Mouse (Mus musculus): ENCODE measurements around the gene Abca8b. TPM values are rescaled to one million over a fixed set of nuclear protein-coding genes. Genes with fewer than 3 reads are reported as not detected.

Abca8b gene
- polyA plus RNA-seq, 2 experiments: 4.7 TPM

DNA sequence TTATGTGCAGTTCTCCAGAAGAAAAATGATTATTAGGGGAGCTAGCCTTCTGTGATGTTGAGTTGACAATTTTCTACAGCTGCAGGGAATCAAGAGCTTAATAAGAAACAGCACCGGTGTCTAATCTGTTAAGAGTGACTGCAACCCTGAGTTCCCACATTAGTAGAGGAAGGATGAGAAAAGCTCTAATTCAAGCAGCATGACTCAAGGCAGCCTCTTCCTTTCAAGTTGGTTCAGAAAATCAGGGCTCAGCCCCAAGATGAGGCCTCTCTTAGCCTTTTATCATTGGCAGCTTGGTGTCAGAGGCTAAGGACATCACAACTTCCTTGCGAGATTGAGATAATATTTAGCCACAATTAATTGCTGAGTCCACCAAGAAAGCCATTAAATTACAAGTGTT, 85.8 kb downstream of the Abca8b start:
- H3K4me3 ChIP-seq (ENCODE audit: insufficient read depth in 1 of 2, low read depth in 2 of 2, low read length in 2 of 2): no peak overlapping the region
- 73% methylated on average over 2 of the region's 2 CpGs for WGBS (ENCODE audit: insufficient replicate concordance)
- H3K9ac ChIP-seq (replicated peaks): no peak overlapping the region
- DNase-seq (ENCODE audit: low read depth in 3 of 3, low spot score in 3 of 3) (no peak), ATAC-seq (ENCODE audit: insufficient read depth) (no peak)
- no peak overlapping the region for H3K27ac ChIP-seq
- H3K4me1 ChIP-seq (replicated peaks; ENCODE audit: control insufficient read depth in 2 of 2, insufficient read depth in 2 of 2, low read length in 1 of 2): no peaks in the 10 kb centered on the region
- no peak overlapping the region for H3K4me2 ChIP-seq (ENCODE audit: low read depth)
- H3K9me3 ChIP-seq (ENCODE audit: control insufficient read depth, low read length): no peaks in the 10 kb centered on the region
- H3K27me3 ChIP-seq (ENCODE audit: control insufficient read depth, insufficient read depth, low read length): no peaks in the 10 kb centered on the region
- no peaks in the 10 kb centered on the region for H3K36me3 ChIP-seq (replicated peaks; ENCODE audit: control insufficient read depth, insufficient read depth, low read depth)
- TF ChIP-seq CTCF (IDR thresholded peaks at IDR 0.05; ENCODE audit: low read depth) (no peak), EP300 (IDR thresholded peaks at IDR 0.05; ENCODE audit: low read depth) (no peak)

DNA sequence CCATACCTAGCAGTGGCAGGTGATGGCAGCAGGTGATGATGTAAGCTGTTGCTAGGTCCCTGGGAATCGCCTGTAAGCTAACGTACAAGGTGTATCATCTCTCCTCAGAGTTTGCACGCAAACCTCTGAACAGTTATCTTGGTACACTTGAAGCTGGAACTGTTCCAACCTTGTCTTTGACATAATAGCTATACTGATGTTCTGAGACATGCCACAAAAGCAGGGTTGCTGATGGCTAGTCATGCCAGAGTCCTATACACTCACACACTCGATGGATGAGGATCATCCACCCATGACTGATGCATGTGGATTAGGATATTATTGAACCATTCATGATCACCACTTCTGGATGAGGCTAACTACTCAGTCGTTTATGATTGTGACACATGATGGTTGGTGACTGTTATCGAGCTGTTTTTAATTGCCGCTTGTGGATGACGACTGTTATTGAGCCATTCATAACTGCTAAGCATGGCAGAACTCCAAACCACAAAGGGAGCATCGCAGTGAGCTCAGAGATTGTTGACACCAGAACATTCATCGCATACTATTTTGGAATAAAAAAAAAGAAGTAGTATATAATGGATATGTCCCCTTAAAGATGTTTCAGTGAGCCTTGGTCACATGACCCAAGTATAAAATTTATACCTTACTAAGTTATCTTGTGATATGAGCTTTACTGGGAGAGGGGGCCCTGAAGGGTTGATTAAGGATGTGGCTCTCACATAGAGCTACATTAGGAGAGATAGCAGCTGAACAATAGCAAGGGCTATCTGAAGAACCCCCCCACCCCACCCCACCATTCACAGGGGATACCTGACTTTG, 87.2 kb downstream of the Abca8b start:
- no peaks in the 10 kb centered on the region for H3K4me1 ChIP-seq (replicated peaks; ENCODE audit: control insufficient read depth in 2 of 2, insufficient read depth in 2 of 2, low read length in 1 of 2)
- no peak overlapping the region for H3K4me2 ChIP-seq (ENCODE audit: low read depth)
- H3K4me3 ChIP-seq (ENCODE audit: insufficient read depth in 1 of 2, low read depth in 2 of 2, low read length in 2 of 2): no peak overlapping the region
- no peak for TF ChIP-seq EP300 (IDR thresholded peaks at IDR 0.05; ENCODE audit: low read depth)
- no peak for TF ChIP-seq CTCF (IDR thresholded peaks at IDR 0.05; ENCODE audit: low read depth)
- H3K9ac ChIP-seq (replicated peaks): no peak overlapping the region
- no peak overlapping the region for H3K27ac ChIP-seq
- no peak for ATAC-seq (ENCODE audit: insufficient read depth)
- H3K36me3 ChIP-seq (replicated peaks; ENCODE audit: control insufficient read depth, insufficient read depth, low read depth): no peaks in the 10 kb centered on the region
- no peaks in the 10 kb centered on the region for H3K9me3 ChIP-seq (ENCODE audit: control insufficient read depth, low read length)
- no peaks in the 10 kb centered on the region for H3K27me3 ChIP-seq (ENCODE audit: control insufficient read depth, insufficient read depth, low read length)
- DNase-seq (ENCODE audit: low read depth in 3 of 3, low spot score in 3 of 3): no peak
- 61% methylated on average over 10 of the region's 10 CpGs for WGBS (ENCODE audit: insufficient replicate concordance)

DNA sequence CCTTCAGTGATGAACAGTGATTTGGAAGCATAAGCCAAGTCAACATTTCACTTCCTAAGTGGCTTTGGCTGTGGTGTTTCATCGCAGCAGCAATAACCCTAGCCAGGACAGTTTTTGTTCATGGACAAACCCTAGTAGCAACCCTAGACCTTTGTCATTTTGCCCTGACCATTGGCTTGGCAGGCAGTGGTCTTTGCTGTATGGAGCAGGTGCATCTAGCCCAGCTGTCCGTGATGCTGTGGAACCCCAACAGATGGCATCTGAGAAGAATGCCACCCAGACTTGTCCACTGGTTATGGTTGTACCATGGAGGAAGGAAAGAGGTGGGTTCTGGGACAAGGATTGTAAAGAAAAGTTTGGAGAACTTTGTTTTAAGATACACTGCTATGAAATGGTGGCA, 88.1 kb downstream of the Abca8b start:
- 41% methylated on average over 2 of the region's 2 CpGs for WGBS (ENCODE audit: insufficient replicate concordance)
- no peak overlapping the region for H3K9ac ChIP-seq (replicated peaks)
- TF ChIP-seq EP300 (IDR thresholded peaks at IDR 0.05; ENCODE audit: low read depth) (no peak), CTCF (IDR thresholded peaks at IDR 0.05; ENCODE audit: low read depth) (no peak)
- DNase-seq (ENCODE audit: low read depth in 3 of 3, low spot score in 3 of 3): no peak
- H3K4me3 ChIP-seq (ENCODE audit: insufficient read depth in 1 of 2, low read depth in 2 of 2, low read length in 2 of 2): no peak overlapping the region
- no peak overlapping the region for H3K4me2 ChIP-seq (ENCODE audit: low read depth)
- ATAC-seq (ENCODE audit: insufficient read depth): no peak
- no peaks in the 10 kb centered on the region for H3K36me3 ChIP-seq (replicated peaks; ENCODE audit: control insufficient read depth, insufficient read depth, low read depth)
- H3K4me1 ChIP-seq (replicated peaks; ENCODE audit: control insufficient read depth in 2 of 2, insufficient read depth in 2 of 2, low read length in 1 of 2): no peaks in the 10 kb centered on the region
- H3K27ac ChIP-seq: no peak overlapping the region
- H3K9me3 ChIP-seq (ENCODE audit: control insufficient read depth, low read length): no peaks in the 10 kb centered on the region
- no peaks in the 10 kb centered on the region for H3K27me3 ChIP-seq (ENCODE audit: control insufficient read depth, insufficient read depth, low read length)

DNA sequence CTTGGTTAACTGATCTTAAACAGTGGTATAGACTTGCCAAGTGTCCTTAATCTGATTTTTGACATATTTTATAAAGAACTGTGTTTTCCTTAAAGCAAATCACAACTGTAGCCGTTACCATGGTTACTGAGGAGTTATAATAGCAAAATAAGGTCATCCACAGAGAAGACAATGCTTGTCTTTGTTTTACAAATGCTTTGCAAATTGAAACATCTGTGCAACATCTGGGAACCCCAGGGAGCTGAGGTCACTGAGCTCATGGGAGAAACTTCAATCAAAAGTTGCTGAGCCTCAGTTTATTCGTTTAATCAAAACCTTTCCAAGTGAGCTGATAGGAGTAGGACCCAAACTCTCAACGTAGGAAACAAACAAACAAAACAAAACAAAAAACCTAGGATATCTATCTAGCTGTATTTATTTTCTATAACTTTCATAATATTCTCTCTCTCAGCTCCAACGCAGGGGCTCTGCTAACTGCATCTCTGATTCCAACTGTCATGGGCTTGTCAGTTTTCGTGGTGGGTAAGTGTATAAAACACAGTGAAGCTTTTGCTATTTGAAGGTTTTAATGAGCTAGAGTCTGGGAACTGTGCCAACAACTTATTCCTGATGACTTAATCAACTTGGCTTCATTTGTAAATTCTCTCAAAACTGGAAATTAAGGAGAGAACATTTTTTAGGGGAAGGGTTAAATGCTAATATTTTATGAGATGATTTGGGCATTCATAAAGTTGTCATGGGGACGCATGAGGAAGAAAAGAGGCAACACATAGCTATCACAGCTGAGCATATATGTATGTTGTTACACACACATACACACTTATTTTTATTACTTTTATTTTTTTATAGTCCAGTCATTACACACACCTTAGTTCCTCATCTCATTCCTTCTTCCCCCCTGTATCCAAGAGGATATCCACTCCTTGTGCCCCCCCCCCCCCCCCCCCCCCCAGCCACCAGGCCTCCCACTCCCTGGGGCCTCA, 92.7 kb downstream of the Abca8b start:
- ATAC-seq (ENCODE audit: insufficient read depth) (no peak), DNase-seq (ENCODE audit: low read depth in 3 of 3, low spot score in 3 of 3) (no peak)
- H3K9ac ChIP-seq (replicated peaks): no peak overlapping the region
- H3K4me1 ChIP-seq (replicated peaks; ENCODE audit: control insufficient read depth in 2 of 2, insufficient read depth in 2 of 2, low read length in 1 of 2): no peaks in the 10 kb centered on the region
- H3K4me2 ChIP-seq (ENCODE audit: low read depth): no peak overlapping the region
- 44% methylated on average over 6 of the region's 6 CpGs for WGBS (ENCODE audit: insufficient replicate concordance)
- no peak overlapping the region for H3K4me3 ChIP-seq (ENCODE audit: insufficient read depth in 1 of 2, low read depth in 2 of 2, low read length in 2 of 2)
- H3K27ac ChIP-seq: no peak overlapping the region
- H3K27me3 ChIP-seq (ENCODE audit: control insufficient read depth, insufficient read depth, low read length): no peaks in the 10 kb centered on the region
- no peaks in the 10 kb centered on the region for H3K36me3 ChIP-seq (replicated peaks; ENCODE audit: control insufficient read depth, insufficient read depth, low read depth)
- H3K9me3 ChIP-seq (ENCODE audit: control insufficient read depth, low read length): no peaks in the 10 kb centered on the region
- TF ChIP-seq CTCF (IDR thresholded peaks at IDR 0.05; ENCODE audit: low read depth): no peak
- no peak for TF ChIP-seq EP300 (IDR thresholded peaks at IDR 0.05; ENCODE audit: low read depth)
